In genomic region chr2:91934016-91934415, GRCm38 (mm10) we compare ENCODE assay signal across 15 mouse cellular contexts. TPM values are rescaled to one million over a fixed set of nuclear protein-coding genes. Genes with fewer than 3 reads are reported as not detected.
A peak's percentile ranks its signal among the peaks of the same experiment; 100 is the strongest.
DNase-seq lines count a peak whose midpoint lies in the region; ATAC-seq and TF ChIP-seq lines count a peak whose summit lies in the region.
"Had no signal": no experiment of that assay in that cellular context is flagged by ENCODE, and none has a peak within 500 bp of the region (broad histone marks: within the 10 kb centered on the region; RNA-seq: fewer than 3 reads in every experiment).

No protein-coding gene starts in this region.

- H3K27me3 ChIP-seq in kidney, embryonic 15.5 days = no peaks in the 10 kb centered on the region
- H3K27me3 ChIP-seq in intestine, postnatal 0 days (replicated peaks; ENCODE audit: control insufficient read depth, insufficient read depth, low read length) = no peaks in the 10 kb centered on the region

- H3K4me3 ChIP-seq in kidney, embryonic 15.5 days (replicated peaks) = no peak overlapping the region
- H3K4me3 ChIP-seq in intestine, postnatal 0 days (ENCODE audit: low read depth, low read length) = no peak overlapping the region
- H3K4me3 ChIP-seq: gastrocnemius, adult 2 months; liver, embryonic 13.5 days; myocyte had no signal

- H3K4me2 ChIP-seq in kidney, embryonic 15.5 days = no peak overlapping the region
- H3K4me2 ChIP-seq in intestine, postnatal 0 days (replicated peaks; ENCODE audit: low read depth) = no peak overlapping the region

- no peaks in the 10 kb centered on the region for H3K9me3 ChIP-seq in kidney, embryonic 15.5 days (replicated peaks)
- no peaks in the 10 kb centered on the region for H3K9me3 ChIP-seq in intestine, postnatal 0 days (ENCODE audit: control insufficient read depth)
- H3K9me3 ChIP-seq: liver, embryonic 13.5 days had no signal

- no peak for TF ChIP-seq CTCF in intestine, postnatal 0 days (IDR thresholded peaks at IDR 0.05; ENCODE audit: low read depth)

- intact Hi-C loops in left cerebral cortex, postnatal 36 days (cut with DNase I) = no loop called here

- peak overlapping the region; percentile 96 for H3K27ac ChIP-seq in kidney, embryonic 15.5 days
- H3K27ac ChIP-seq in intestine, postnatal 0 days (ENCODE audit: low read depth, low read length) = peak overlapping the region; percentile 28; the same call in 1 of the 2 replicates
- H3K27ac ChIP-seq: gastrocnemius, adult 2 months had no signal

- DNase-seq in cerebellum, postnatal 10 days = peak; percentile 23 to 35
- DNase-seq in cerebellum, postnatal 14 days = no peak
- no peak for DNase-seq in kidney, postnatal 25 days
- peak; percentile 74 for DNase-seq in 416B (ENCODE audit: low read depth)
- DNase-seq in left cerebral cortex, postnatal 36 days (ENCODE audit: low spot score in 2 of 2) = no peak
- no peak for DNase-seq in testis, postnatal 10 days (ENCODE audit: low spot score)
- DNase-seq: adrenal gland, postnatal 36 days; gastrocnemius, adult 2 months; liver, embryonic 13.5 days; thymus, adult 18-20 months had no signal

- no peak for ATAC-seq in kidney, embryonic 15.5 days (replicated peaks; ENCODE audit: low FRiP score)
- ATAC-seq in intestine, postnatal 0 days = no peak
- ATAC-seq: hindbrain, embryonic 16.5 days had no signal

- WGBS in kidney, embryonic 15.5 days = 31% methylated on average over 8 of the region's 8 CpGs
- 37% methylated on average over 8 of the region's 8 CpGs for WGBS in intestine, postnatal 0 days

- no peak overlapping the region for H3K9ac ChIP-seq in kidney, embryonic 15.5 days
- H3K9ac ChIP-seq in intestine, postnatal 0 days (ENCODE audit: low read depth, low read length) = no peak overlapping the region
- H3K9ac ChIP-seq: liver, embryonic 13.5 days had no signal

- H3K36me3 ChIP-seq in kidney, embryonic 15.5 days = peaks cover 60% of the 10 kb centered on the region
- H3K36me3 ChIP-seq in intestine, postnatal 0 days (ENCODE audit: control insufficient read depth, insufficient read depth) = peaks cover 60% of the 10 kb centered on the region

- H3K4me1 ChIP-seq in kidney, embryonic 15.5 days = peaks cover 51% of the 10 kb centered on the region
- no peaks in the 10 kb centered on the region; the same call in 1 of the 2 replicates for H3K4me1 ChIP-seq in intestine, postnatal 0 days (replicated peaks; ENCODE audit: control insufficient read depth, insufficient read depth, low read length)

RNA-seq across cellular contexts. Expression of gene Mdk, which starts 1.9 kb away (rescaled TPM):
- 1,215 and 1,266 TPM in 2 replicates for polyA plus RNA-seq in kidney, embryonic 15.5 days (2015; fragmentation: Nextera tagmentation; extraction: Ambion mirVana)
- 119 and 128 TPM in 2 replicates for polyA plus RNA-seq in intestine, postnatal 0 days (2015; fragmentation: Nextera tagmentation; extraction: Ambion mirVana)
- 10 to 100 TPM; 15.6 to 23.5 TPM for total RNA-seq in left cerebral cortex, postnatal 36 days (2021)

RNA-seq across cellular contexts. Expression of gene Chrm4, which starts 7.0 kb away (rescaled TPM):
- polyA plus RNA-seq in kidney, embryonic 15.5 days (2015; fragmentation: Nextera tagmentation; extraction: Ambion mirVana) = 0.42 TPM in 1 of 2 replicates, not detected in the other
- 0.24 and 0.26 TPM in 2 replicates for polyA plus RNA-seq in intestine, postnatal 0 days (2015; fragmentation: Nextera tagmentation; extraction: Ambion mirVana)
- total RNA-seq in left cerebral cortex, postnatal 36 days (2021) = 10 to 100 TPM; 44.0 to 51.3 TPM
- total RNA-seq: gastrocnemius, adult 2 months had no signal
- polyA plus RNA-seq: heart, embryonic 14.5 days had no signal

RNA-seq across cellular contexts. Expression of gene Gm9821, which starts 11.5 kb away (rescaled TPM):
- polyA plus RNA-seq in kidney, embryonic 15.5 days (2015; fragmentation: Nextera tagmentation; extraction: Ambion mirVana) = 0.49 and 0.53 TPM in 2 replicates
- 0.21 and 0.30 TPM in 2 replicates for polyA plus RNA-seq in intestine, postnatal 0 days (2015; fragmentation: Nextera tagmentation; extraction: Ambion mirVana)
- not detected for total RNA-seq in left cerebral cortex, postnatal 36 days (2021)
- total RNA-seq: adrenal gland, postnatal 36 days; gastrocnemius, adult 2 months had no signal

RNA-seq across cellular contexts. Expression of gene Dgkz, which starts 41.6 kb away (rescaled TPM):
- 37.7 and 46.7 TPM in 2 replicates for polyA plus RNA-seq in kidney, embryonic 15.5 days (2015; fragmentation: Nextera tagmentation; extraction: Ambion mirVana)
- polyA plus RNA-seq in intestine, postnatal 0 days (2015; fragmentation: Nextera tagmentation; extraction: Ambion mirVana) = 53.2 and 56.8 TPM in 2 replicates
- 100 to 1,000 TPM; 503 to 538 TPM for total RNA-seq in left cerebral cortex, postnatal 36 days (2021)

Comparison
In these comparisons a context has a peak if more than half of its experiments do, and no peak if none do; other contexts are left out.
1. DNase-seq: peak in cerebellum, postnatal 10 days (2 of 2) and 416B (single experiment); none in cerebellum, postnatal 14 days (0 of 2), kidney, postnatal 25 days (0 of 2), left cerebral cortex, postnatal 36 days (0 of 2) and testis, postnatal 10 days (single experiment).